21 mouse cellular contexts compared by ENCODE assay signal in genomic region chr1:175811625-175812024, GRCm38 (mm10).
"Had no signal": no experiment of that assay in that cellular context is flagged by ENCODE, and none has a peak within 500 bp of the region (broad histone marks: within the 10 kb centered on the region; RNA-seq: fewer than 3 reads in every experiment).

No protein-coding gene starts in this region.

- DNase-seq: kidney, postnatal 10 days; kidney, postnatal 36 days; lung, adult 18-20 months; lung, postnatal 10 days; lung, postnatal 36 days; retina, postnatal 1 day; right cerebral cortex, postnatal 25 days; spleen, adult 18-20 months; thymus, adult 2 months; thymus, postnatal 14 days; thymus, postnatal 4 days had no signal

- H3K27me3 ChIP-seq: kidney, embryonic 15.5 days; lung, embryonic 15.5 days; megakaryocyte, embryonic 14.5 days; midbrain, embryonic 13.5 days; neural tube, embryonic 13.5 days had no signal

- H3K4me2 ChIP-seq: kidney, embryonic 15.5 days; lung, embryonic 15.5 days; midbrain, embryonic 13.5 days; neural tube, embryonic 13.5 days had no signal

- H3K4me1 ChIP-seq: kidney, embryonic 15.5 days; lung, embryonic 15.5 days; megakaryocyte, embryonic 14.5 days; midbrain, embryonic 10.5 days; midbrain, embryonic 13.5 days; neural tube, embryonic 13.5 days had no signal

- H3K27ac ChIP-seq: kidney, embryonic 15.5 days; liver, embryonic 14.5 days; lung, embryonic 15.5 days; midbrain, embryonic 10.5 days; midbrain, embryonic 13.5 days; neural tube, embryonic 13.5 days; stomach, postnatal 0 days had no signal

- H3K4me3 ChIP-seq: kidney, embryonic 15.5 days; lung, embryonic 15.5 days; megakaryocyte, embryonic 14.5 days; midbrain, embryonic 10.5 days; midbrain, embryonic 13.5 days; myocyte; neural tube, embryonic 13.5 days had no signal

- ATAC-seq: midbrain, embryonic 13.5 days; midbrain, embryonic 16.5 days had no signal

- H3K9me3 ChIP-seq: kidney, embryonic 15.5 days; lung, embryonic 15.5 days; midbrain, embryonic 10.5 days; midbrain, embryonic 13.5 days; neural tube, embryonic 13.5 days had no signal

- H3K9ac ChIP-seq: kidney, embryonic 15.5 days; liver, embryonic 14.5 days; lung, embryonic 15.5 days; midbrain, embryonic 13.5 days; neural tube, embryonic 13.5 days had no signal

- H3K36me3 ChIP-seq: kidney, embryonic 15.5 days; lung, embryonic 15.5 days; midbrain, embryonic 10.5 days; midbrain, embryonic 13.5 days; neural tube, embryonic 13.5 days had no signal
